10 mouse cellular contexts compared by ENCODE assay signal in the genomic region with DNA sequence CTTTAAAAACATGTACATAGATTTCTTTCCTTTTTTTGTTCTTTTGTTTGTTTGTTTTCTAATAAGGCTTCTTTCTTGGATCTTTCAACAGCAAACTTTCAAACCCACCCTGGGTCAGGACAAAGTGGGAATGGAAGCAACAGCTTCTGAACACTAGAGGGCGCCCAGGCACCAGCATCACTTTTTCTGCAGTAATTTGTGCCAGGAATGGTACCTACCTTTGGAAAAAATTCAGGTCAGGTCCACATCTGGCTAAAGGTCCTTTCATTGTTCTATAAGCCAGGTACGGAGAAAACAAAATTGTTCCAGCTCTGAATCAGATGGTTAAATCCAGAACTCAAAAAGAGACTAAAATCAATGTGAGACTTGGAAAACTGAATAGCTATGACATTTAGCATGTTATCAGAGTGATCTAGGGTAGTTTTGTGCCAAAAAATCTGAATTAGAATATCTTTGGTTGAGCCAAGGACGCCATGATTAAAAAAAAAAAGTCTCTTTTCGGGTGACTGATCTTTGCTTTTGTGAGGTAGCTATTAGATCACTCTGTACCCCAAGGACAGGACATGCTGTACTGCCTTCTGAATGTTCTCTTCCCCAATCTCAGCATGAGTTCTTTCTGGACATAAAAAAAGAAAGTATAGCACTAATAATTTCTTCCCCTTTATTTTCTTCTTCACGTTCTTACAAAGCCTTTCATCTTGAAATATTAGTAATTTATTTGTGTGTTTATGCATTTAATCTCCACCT. TPM values are rescaled to one million over a fixed set of nuclear protein-coding genes. Genes with fewer than 3 reads are reported as not detected.
DNase-seq lines count a peak whose midpoint lies in the region; ATAC-seq and TF ChIP-seq lines count a peak whose summit lies in the region.
"Had no signal": no experiment of that assay in that cellular context is flagged by ENCODE, and none has a peak within 500 bp of the region (broad histone marks: within the 10 kb centered on the region; RNA-seq: fewer than 3 reads in every experiment).

No protein-coding gene starts in this region.

- DNase-seq in adrenal gland, adult (ENCODE audit: inconsistent age in 2 of 2, low spot score in 1 of 2) = peak; percentile 64 to 82
- no peak for DNase-seq in adrenal gland, postnatal 4 days (ENCODE audit: low spot score in 2 of 2)
- peak; percentile 44 to 53 for DNase-seq in left cerebral cortex, adult 2 months (ENCODE audit: extremely low spot score in 1 of 2, low spot score in 2 of 2)
- DNase-seq in left cerebral cortex, adult 8-10 months (ENCODE audit: low spot score in 2 of 2) = no peak
- DNase-seq in adrenal gland, adult 2 months = peak; percentile 40
- peak; percentile 63 for DNase-seq in embryonic facial prominence, embryonic 11.5 days (ENCODE audit: low spot score)
- DNase-seq in lung, postnatal 14 days = peak; percentile 36
- DNase-seq in layer of hippocampus, adult 8-10 months (ENCODE audit: low spot score in 2 of 2) = no peak

- TF ChIP-seq CTCF in left cerebral cortex, adult 2 months (IDR thresholded peaks at IDR 0.05) = peak; percentile 97

- WGBS in embryonic facial prominence, embryonic 11.5 days = 29% methylated on average over 5 of the region's 5 CpGs

- H3K4me1 ChIP-seq in embryonic facial prominence, embryonic 11.5 days (ENCODE audit: control insufficient read depth, insufficient read depth, low read length) = no peaks in the 10 kb centered on the region

- H3K27ac ChIP-seq in left cerebral cortex, adult 2 months = no peak overlapping the region
- no peak overlapping the region for H3K27ac ChIP-seq in embryonic facial prominence, embryonic 11.5 days (replicated peaks; ENCODE audit: low read depth, low read length)

- no peak overlapping the region for H3K9ac ChIP-seq in embryonic facial prominence, embryonic 11.5 days (replicated peaks; ENCODE audit: low read length)

- intact Hi-C loops in left cerebral cortex, adult 2 months (cut with DNase I) = loop anchor here (1.0 to 5.0 kb wide), 4 partner anchors 53 to 914 kb away; no protein-coding TSS in a partner anchor

- no peak for ATAC-seq in embryonic facial prominence, embryonic 11.5 days (replicated peaks; ENCODE audit: insufficient number of reproducible peaks, low FRiP score, low TSS enrichment, low read depth)

- no peaks in the 10 kb centered on the region for H3K36me3 ChIP-seq in embryonic facial prominence, embryonic 11.5 days (replicated peaks; ENCODE audit: control insufficient read depth, insufficient read depth, low read depth, low read length)

- H3K4me3 ChIP-seq in left cerebral cortex, adult 2 months = no peak overlapping the region
- H3K4me3 ChIP-seq in embryonic facial prominence, embryonic 11.5 days (ENCODE audit: low read depth, low read length) = no peak overlapping the region

- no peaks in the 10 kb centered on the region for H3K27me3 ChIP-seq in embryonic facial prominence, embryonic 11.5 days (ENCODE audit: control insufficient read depth, insufficient read depth, low read length)

- H3K4me2 ChIP-seq in embryonic facial prominence, embryonic 11.5 days (ENCODE audit: low read depth, low read length) = no peak overlapping the region

- no peaks in the 10 kb centered on the region for H3K9me3 ChIP-seq in embryonic facial prominence, embryonic 11.5 days (replicated peaks; ENCODE audit: control insufficient read depth, low read length)

RNA-seq across cellular contexts. Expression of gene Ackr1, which starts 9.5 kb away (rescaled TPM):
- total RNA-seq in adrenal gland, postnatal 4 days (2021) = 1 to 10 TPM; 5.0 to 6.2 TPM
- total RNA-seq in left cerebral cortex, adult 2 months (2021) = 10 to 100 TPM; 81.0 to 90.2 TPM
- 10 to 100 TPM; 58.7 to 67.1 (median 61.4) TPM for total RNA-seq in left cerebral cortex, adult 8-10 months (2022)
- 1 to 10 TPM; 1.1 to 2.0 TPM for total RNA-seq in adrenal gland, adult 2 months (2021)
- 2.1 and 4.5 TPM in 2 replicates for polyA plus RNA-seq in adrenal gland, adult 2 months (2012; rRNA removed)
- 2.6 and 3.1 TPM in 2 replicates for polyA plus RNA-seq in embryonic facial prominence, embryonic 11.5 days (2014; fragmentation: Nextera tagmentation; extraction: Ambion mirVana)
- total RNA-seq in layer of hippocampus, adult 8-10 months (2022) = 10 to 100 TPM; 45.2 to 66.9 (median 51.0) TPM

RNA-seq across cellular contexts. Expression of gene Aim2, which starts 26.7 kb away (rescaled TPM):
- 1 to 10 TPM; 2.3 to 2.7 TPM for total RNA-seq in adrenal gland, postnatal 4 days (2021)
- total RNA-seq in left cerebral cortex, adult 2 months (2021) = 1 to 10 TPM; 2.5 to 4.1 TPM
- 1 to 10 TPM; 3.9 to 9.2 (median 5.1) TPM for total RNA-seq in left cerebral cortex, adult 8-10 months (2022)
- total RNA-seq in adrenal gland, adult 2 months (2021) = under 1 TPM; 0.55 to 0.78 TPM
- 0.15 and 0.20 TPM in 2 replicates for polyA plus RNA-seq in adrenal gland, adult 2 months (2012; rRNA removed)
- 1.9 and 2.1 TPM in 2 replicates for polyA plus RNA-seq in embryonic facial prominence, embryonic 11.5 days (2014; fragmentation: Nextera tagmentation; extraction: Ambion mirVana)
- total RNA-seq in layer of hippocampus, adult 8-10 months (2022) = 10 to 100 TPM in 1 of 4 experiments, 1 to 10 TPM in 3; 1.8 to 12.4 (median 5.1) TPM

RNA-seq across cellular contexts. Expression of gene Cadm3, which starts 43.5 kb away (rescaled TPM):
- 10 to 100 TPM; 15.6 to 17.7 TPM for total RNA-seq in adrenal gland, postnatal 4 days (2021)
- total RNA-seq in left cerebral cortex, adult 2 months (2021) = 100 to 1,000 TPM; 437 to 438 TPM
- 100 to 1,000 TPM; 384 to 405 (median 400) TPM for total RNA-seq in left cerebral cortex, adult 8-10 months (2022)
- 1 to 10 TPM; 3.9 to 6.1 TPM for total RNA-seq in adrenal gland, adult 2 months (2021)
- polyA plus RNA-seq in adrenal gland, adult 2 months (2012; rRNA removed) = 6.8 and 9.3 TPM in 2 replicates
- 7.3 and 10.1 TPM in 2 replicates for polyA plus RNA-seq in embryonic facial prominence, embryonic 11.5 days (2014; fragmentation: Nextera tagmentation; extraction: Ambion mirVana)
- total RNA-seq in layer of hippocampus, adult 8-10 months (2022) = 100 to 1,000 TPM; 350 to 406 (median 381) TPM

RNA-seq across cellular contexts. Expression of gene Mptx2, which starts 46.4 kb away (rescaled TPM):
- total RNA-seq in adrenal gland, postnatal 4 days (2021) = not detected
- not detected for total RNA-seq in left cerebral cortex, adult 2 months (2021)
- not detected for total RNA-seq in left cerebral cortex, adult 8-10 months (2022)
- total RNA-seq in adrenal gland, adult 2 months (2021) = not detected
- polyA plus RNA-seq in adrenal gland, adult 2 months (2012; rRNA removed) = not detected in 2 replicates
- not detected in 2 replicates for polyA plus RNA-seq in embryonic facial prominence, embryonic 11.5 days (2014; fragmentation: Nextera tagmentation; extraction: Ambion mirVana)
- not detected for total RNA-seq in layer of hippocampus, adult 8-10 months (2022)
- polyA plus RNA-seq: lung, embryonic 16.5 days; stomach, embryonic 16.5 days had no signal

RNA-seq across cellular contexts. Expression of gene Olfr418, which starts 58.2 kb away (rescaled TPM):
- not detected for total RNA-seq in adrenal gland, postnatal 4 days (2021)
- not detected for total RNA-seq in left cerebral cortex, adult 2 months (2021)
- total RNA-seq in left cerebral cortex, adult 8-10 months (2022) = not detected
- total RNA-seq in adrenal gland, adult 2 months (2021) = not detected
- polyA plus RNA-seq in adrenal gland, adult 2 months (2012; rRNA removed) = not detected in 2 replicates
- polyA plus RNA-seq in embryonic facial prominence, embryonic 11.5 days (2014; fragmentation: Nextera tagmentation; extraction: Ambion mirVana) = not detected in 2 replicates
- total RNA-seq in layer of hippocampus, adult 8-10 months (2022) = not detected
- polyA plus RNA-seq: lung, embryonic 16.5 days; stomach, embryonic 16.5 days had no signal

Comparison
In these comparisons a context has a peak if more than half of its experiments do, and no peak if none do; other contexts are left out.
1. DNase-seq: peak in adrenal gland, adult (2 of 2), left cerebral cortex, adult 2 months (2 of 2), adrenal gland, adult 2 months (single experiment), embryonic facial prominence, embryonic 11.5 days (single experiment) and lung, postnatal 14 days (single experiment); none in adrenal gland, postnatal 4 days (0 of 2), left cerebral cortex, adult 8-10 months (0 of 2) and layer of hippocampus, adult 8-10 months (0 of 2).
2. RNA of gene Ackr1, which starts 9.5 kb away (total RNA-seq): 81.0 to 90.2 TPM in left cerebral cortex, adult 2 months, 58.7 to 67.1 TPM in left cerebral cortex, adult 8-10 months and 45.2 to 66.9 TPM in layer of hippocampus, adult 8-10 months; 5.0 to 6.2 TPM in adrenal gland, postnatal 4 days and 1.1 to 2.0 TPM in adrenal gland, adult 2 months; every median in the first group is over 4 times any median in the second.
3. RNA of gene Cadm3, which starts 43.5 kb away (total RNA-seq): 437 to 438 TPM in left cerebral cortex, adult 2 months, 384 to 405 TPM in left cerebral cortex, adult 8-10 months and 350 to 406 TPM in layer of hippocampus, adult 8-10 months; 15.6 to 17.7 TPM in adrenal gland, postnatal 4 days and 3.9 to 6.1 TPM in adrenal gland, adult 2 months; every median in the first group is over 10 times any median in the second.